Mouse (Mus musculus) small intestine, adult 2 months (tissue): ENCODE results near the gene P3h2. TPM values are rescaled to one million over a fixed set of nuclear protein-coding genes. Genes with fewer than 3 reads are reported as not detected.

Experiments used
- H3K27ac ChIP-seq: fragments of 200-500 bp; 2 replicates; pipeline ENCODE4 v1.5.1; 2012; ENCODE audit warnings: low read depth, low read length, control low read depth, inconsistent platforms; ENCODE audit not compliant: insufficient read depth
- H3K27me3 ChIP-seq: fragments of 200-500 bp; 2 replicates; pipeline ENCODE4 v1.6.1; 2012; ENCODE audit warnings: mild to moderate bottlenecking, moderate library complexity, low read length, inconsistent platforms; ENCODE audit not compliant: control insufficient read depth, insufficient read depth
- H3K36me3 ChIP-seq: fragments of 200-500 bp; 2 replicates; pipeline ENCODE4 v1.6.1; 2012; ENCODE audit warnings: mild to moderate bottlenecking, low read length, control low read depth, inconsistent platforms; ENCODE audit not compliant: control insufficient read depth, insufficient read depth
- H3K4me1 ChIP-seq: fragments of 200-500 bp; 2 replicates; pipeline ENCODE4 v1.6.1; 2012; ENCODE audit warnings: low read length, inconsistent platforms, mixed read lengths; ENCODE audit not compliant: control insufficient read depth, insufficient read depth, insufficient read length
- H3K4me3 ChIP-seq: fragments of 200-500 bp; 2 replicates; pipeline ENCODE4 v1.5.1; 2012; ENCODE audit warnings: low read depth, mild to moderate bottlenecking, control low read depth, inconsistent platforms, low read length, moderate library complexity
- CTCF ChIP-seq: fragments of 200-500 bp; IDR thresholded peaks from 2 replicates; pipeline ENCODE4 v1.5.1; 2012; ENCODE audit warnings: low read depth, mild to moderate bottlenecking, control low read depth, inconsistent platforms, low read length, moderate library complexity, mixed read lengths; ENCODE audit not compliant: insufficient replicate concordance, insufficient read length; ENCODE audit errors: extremely low read depth
- POLR2A ChIP-seq: fragments of 200-500 bp; IDR thresholded peaks from 2 replicates; pipeline ENCODE4 v1.6.1; 2012; ENCODE audit warnings: low read depth, mild to moderate bottlenecking, control low read depth, inconsistent platforms, low read length, moderate library complexity
- WGBS: fragments of 180-500 bp; shearing (Covaris S2); methylation state at CpG from one replicate; pipeline ENCODE4 v1.1.7; 2018; 5-methylcytosine and 5-hydroxymethylcytosine counted together
- polyA plus RNA-seq: library from polyadenylated mRNA; depleted of rRNA; stranded (reverse); fragments of >200 nt; gene quantifications from 2 replicates; pipeline ENCODE4 v1.2.3, GENCODE M21; 2012

P3h2 gene
- polyA plus RNA-seq, 1 experiment: 2.0 TPM

DNA sequence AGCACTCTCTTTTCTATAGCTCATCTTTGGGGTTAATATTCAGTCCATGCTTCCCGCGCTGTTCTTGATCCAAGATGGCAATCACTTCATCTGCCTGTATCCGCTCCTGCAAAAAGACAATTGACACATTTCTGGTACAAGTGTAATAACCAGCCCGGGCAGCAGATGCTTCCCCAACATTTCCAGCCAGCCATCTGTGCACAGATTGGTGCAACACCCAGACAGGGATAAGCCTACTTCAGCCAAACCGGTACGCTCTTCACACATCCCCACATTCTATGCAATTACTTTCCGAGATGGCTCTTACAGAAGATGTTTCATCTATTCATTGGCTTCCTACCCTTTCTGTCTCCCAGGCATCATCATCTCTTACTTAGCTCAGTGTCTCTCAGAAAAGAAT, 145.2 kb downstream of the P3h2 start:
- H3K4me3 ChIP-seq: no peak overlapping the region
- H3K4me1 ChIP-seq: no peaks in the 10 kb centered on the region
- WGBS: 92% methylated on average over 7 of the region's 7 CpGs
- no peaks in the 10 kb centered on the region for H3K36me3 ChIP-seq
- no peak overlapping the region for H3K27ac ChIP-seq
- TF ChIP-seq POLR2A (no peak), CTCF (no peak)
- H3K27me3 ChIP-seq: no peaks in the 10 kb centered on the region

GRCm38 (mm10) chr16:25959929-25960328, 145.7 kb downstream of the P3h2 start:
- Histone ChIP-seq H3K36me3 (no peaks in the 10 kb centered on the region), H3K27ac (no peak overlapping the region), H3K27me3 (no peaks in the 10 kb centered on the region), H3K4me1 (no peaks in the 10 kb centered on the region), H3K4me3 (no peak overlapping the region)
- no peak for TF ChIP-seq POLR2A
- no peak for TF ChIP-seq CTCF
- WGBS: 93% methylated on average over 5 of the region's 5 CpGs

DNA sequence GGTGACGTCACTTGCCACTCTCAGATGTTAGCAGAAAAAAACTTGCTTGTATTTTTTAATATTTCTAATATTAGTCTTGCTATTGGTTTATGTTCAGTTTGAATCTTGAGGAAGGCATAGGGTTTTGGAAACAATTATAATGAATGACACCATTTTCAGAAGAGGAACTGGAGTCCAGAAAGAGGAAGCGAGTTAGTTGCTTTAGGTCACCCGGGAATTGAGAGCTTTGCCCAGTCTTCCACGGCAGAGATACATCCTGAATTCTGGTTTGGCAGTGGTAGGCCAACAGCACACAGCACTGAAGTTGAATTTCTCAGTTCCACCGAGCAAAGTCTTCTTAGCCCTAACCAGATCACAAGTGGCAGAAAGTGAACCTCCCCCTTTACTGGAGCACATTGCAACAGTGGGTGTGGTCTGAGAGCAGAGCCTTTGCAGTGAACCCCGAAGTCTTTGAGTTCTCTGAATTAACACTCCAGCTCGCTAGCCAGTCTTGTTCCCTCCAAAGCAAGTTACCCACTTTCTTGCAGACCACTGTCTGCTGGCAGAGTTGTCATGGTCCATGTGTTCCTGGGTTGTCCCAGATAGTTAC, 146.8 kb downstream of the P3h2 start:
- no peaks in the 10 kb centered on the region for H3K4me1 ChIP-seq
- H3K36me3 ChIP-seq: no peaks in the 10 kb centered on the region
- 52% methylated on average over 7 of the region's 7 CpGs for WGBS
- no peak overlapping the region for H3K27ac ChIP-seq
- no peaks in the 10 kb centered on the region for H3K27me3 ChIP-seq
- H3K4me3 ChIP-seq: no peak overlapping the region
- TF ChIP-seq CTCF (no peak), POLR2A (no peak)

- TF ChIP-seq POLR2A: no peak
- no peaks in the 10 kb centered on the region for H3K4me1 ChIP-seq
- WGBS: 80% methylated on average over 10 of the region's 10 CpGs
- H3K27me3 ChIP-seq: no peaks in the 10 kb centered on the region
- H3K4me3 ChIP-seq: no peak overlapping the region
- no peak overlapping the region for H3K27ac ChIP-seq
- H3K36me3 ChIP-seq: no peaks in the 10 kb centered on the region
Measured at GRCm38 (mm10) chr16:25958213-25958612, 147.4 kb downstream of the P3h2 start.

GRCm38 (mm10) chr16:25956831-25957230, 148.8 kb downstream of the P3h2 start:
- TF ChIP-seq CTCF (no peak), POLR2A (no peak)
- Histone ChIP-seq H3K4me1 (no peaks in the 10 kb centered on the region), H3K27me3 (no peaks in the 10 kb centered on the region), H3K4me3 (no peak overlapping the region), H3K36me3 (no peaks in the 10 kb centered on the region), H3K27ac (no peak overlapping the region)
- WGBS: 86% methylated on average over 6 of the region's 6 CpGs

- H3K4me3 ChIP-seq: no peak overlapping the region
- no peaks in the 10 kb centered on the region for H3K27me3 ChIP-seq
- H3K36me3 ChIP-seq: no peaks in the 10 kb centered on the region
- WGBS: 89% methylated on average over 3 of the region's 3 CpGs
- H3K27ac ChIP-seq: no peak overlapping the region
- TF ChIP-seq POLR2A (no peak), CTCF (no peak)
- H3K4me1 ChIP-seq: no peaks in the 10 kb centered on the region
Measured at GRCm38 (mm10) chr16:25954614-25955013, 151.0 kb downstream of the P3h2 start.

- Histone ChIP-seq H3K4me1 (no peaks in the 10 kb centered on the region), H3K36me3 (no peaks in the 10 kb centered on the region), H3K27me3 (no peaks in the 10 kb centered on the region), H3K27ac (no peak overlapping the region), H3K4me3 (no peak overlapping the region)
- no peak for TF ChIP-seq POLR2A
- TF ChIP-seq CTCF: no peak
- WGBS: 65% methylated on average over 5 of the region's 5 CpGs
Measured at GRCm38 (mm10) chr16:25953359-25953758, 152.2 kb downstream of the P3h2 start.

GRCm38 (mm10) chr16:25952005-25952404, 153.6 kb downstream of the P3h2 start:
- no peak overlapping the region for H3K4me3 ChIP-seq
- H3K27me3 ChIP-seq: no peaks in the 10 kb centered on the region
- no peak for TF ChIP-seq POLR2A
- no peak for TF ChIP-seq CTCF
- H3K36me3 ChIP-seq: no peaks in the 10 kb centered on the region
- H3K4me1 ChIP-seq: no peaks in the 10 kb centered on the region
- no peak overlapping the region for H3K27ac ChIP-seq
- 43% methylated on average over 2 of the region's 2 CpGs for WGBS
